Mouse (Mus musculus): ENCODE measurements at regions not wholly inside any gene's neighbourhood (a gene's known extent, or its start where the extent isn't known, plus 50 kb on each side); places are given as distances from the start of the nearest gene placed in this dataset.

- peak; percentile 83 for ATAC-seq (replicated peaks; ENCODE audit: low read depth, poor library complexity, severe bottlenecking)
Measured at GRCm38 (mm10) chr8:127962862-127963261, 395.5 kb upstream of the Nrp1 start.

DNA sequence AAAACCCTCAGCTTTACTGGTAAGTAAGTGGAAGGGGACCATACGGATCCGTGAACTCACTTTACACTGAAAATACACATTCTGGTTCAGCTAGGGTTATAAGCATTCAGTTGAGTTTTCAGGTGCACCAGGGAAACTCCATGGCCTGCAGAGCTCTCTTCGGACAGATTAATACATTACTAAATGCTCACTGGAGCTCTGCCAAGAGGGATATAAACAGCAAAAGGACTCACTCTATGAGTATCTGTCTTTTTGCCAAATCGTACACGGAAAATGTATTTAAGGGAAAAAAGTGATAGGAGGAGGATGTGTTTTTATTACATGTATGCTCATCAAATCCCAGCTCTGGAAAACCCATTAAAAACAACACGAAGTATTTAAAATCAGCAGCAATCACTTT lies 394.8 kb upstream of the Nrp1 start:
- no peak for ATAC-seq (replicated peaks; ENCODE audit: low read depth, poor library complexity, severe bottlenecking)

DNA sequence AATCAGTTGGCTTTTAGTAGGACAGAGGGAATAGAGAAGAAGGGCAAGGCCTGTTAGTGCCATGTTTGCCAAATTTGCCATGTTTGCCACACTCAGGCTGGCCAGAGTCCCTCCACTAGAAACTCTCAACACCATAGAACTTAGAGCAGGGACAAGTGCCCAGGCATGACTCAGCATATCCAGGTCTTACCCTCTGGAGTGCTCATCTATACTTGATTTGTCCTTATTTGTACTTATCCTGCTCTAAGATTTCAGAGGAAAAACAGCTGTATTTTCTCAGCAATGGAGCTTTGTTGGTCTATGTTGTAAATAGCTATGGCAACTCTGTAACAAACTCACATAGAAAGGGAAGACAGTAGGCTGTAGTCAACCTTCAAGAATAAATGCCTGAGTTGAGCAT lies 393.6 kb upstream of the Nrp1 start:
- no peak for ATAC-seq (replicated peaks; ENCODE audit: low read depth, poor library complexity, severe bottlenecking)

GRCm38 (mm10) chr8:127965341-127965740 lies 393.1 kb upstream of the Nrp1 start:
- no peak for ATAC-seq (replicated peaks; ENCODE audit: low read depth, poor library complexity, severe bottlenecking)

DNA sequence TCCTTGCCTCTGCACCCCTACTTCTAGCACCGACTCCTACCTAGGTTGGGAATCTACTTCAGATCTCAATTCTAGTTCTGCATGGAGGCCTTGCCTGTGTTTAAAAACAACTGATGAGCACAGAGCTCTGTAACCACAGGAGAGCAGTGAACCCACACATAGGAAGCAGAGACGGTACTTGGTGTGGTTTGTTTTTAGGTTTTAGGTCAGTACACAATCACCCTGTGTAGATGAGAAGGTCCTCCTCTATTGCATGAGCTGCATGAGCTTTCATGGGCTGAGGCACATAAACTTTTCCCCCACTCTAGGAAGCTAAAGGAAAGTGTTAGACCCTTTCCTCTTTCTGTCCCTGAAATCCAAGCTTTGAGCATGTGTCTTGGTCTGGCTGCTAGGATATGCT lies 390.4 kb upstream of the Nrp1 start:
- no peak for ATAC-seq (replicated peaks; ENCODE audit: low read depth, poor library complexity, severe bottlenecking)

- ATAC-seq (replicated peaks; ENCODE audit: low read depth, poor library complexity, severe bottlenecking), result no peak
Measured at GRCm38 (mm10) chr8:127973194-127973593, 385.2 kb upstream of the Nrp1 start.

DNA sequence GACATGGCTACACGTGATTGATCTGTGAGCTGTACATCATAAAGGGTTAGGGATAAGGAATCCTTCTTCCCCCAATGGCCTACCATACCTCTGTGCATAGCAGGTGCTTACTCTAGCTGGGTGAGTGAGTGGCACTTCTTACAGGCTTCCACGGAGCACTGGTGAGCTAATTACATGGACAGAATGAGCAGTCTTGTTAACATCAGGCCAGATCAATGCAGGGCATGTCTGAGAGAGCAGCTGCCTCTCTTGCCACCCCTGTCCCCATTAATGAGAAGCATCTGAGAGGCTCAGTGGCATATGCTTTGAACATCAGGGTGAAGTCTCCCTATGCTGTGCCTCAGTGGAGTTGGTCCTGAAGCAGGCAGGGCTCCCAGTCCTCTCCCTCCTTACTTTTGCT lies 380.7 kb upstream of the Nrp1 start:
- no peak for ATAC-seq (replicated peaks; ENCODE audit: low read depth, poor library complexity, severe bottlenecking)

GRCm38 (mm10) chr8:127979180-127980030 lies 379.0 kb upstream of the Nrp1 start:
- ATAC-seq (replicated peaks; ENCODE audit: low read depth, poor library complexity, severe bottlenecking), result peak; percentile 79

DNA sequence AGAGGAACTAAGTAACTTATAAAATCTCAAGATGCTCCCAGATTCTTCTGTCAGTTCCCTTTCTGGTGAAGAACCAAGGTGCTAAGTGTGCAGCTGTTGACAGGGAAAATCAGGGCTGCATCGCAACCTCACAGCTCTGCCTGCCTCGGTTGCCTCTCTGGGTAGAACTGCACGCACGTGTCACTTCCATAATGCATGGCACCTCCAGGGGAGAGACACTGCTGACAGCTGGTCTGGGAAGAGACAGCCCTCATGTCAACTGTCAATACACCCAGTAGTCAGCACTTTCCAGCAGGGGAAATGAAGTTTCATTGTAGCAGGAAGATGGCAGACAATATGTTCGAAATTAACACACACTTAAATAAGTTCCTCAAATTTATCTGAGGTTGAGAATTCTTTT lies 376.2 kb upstream of the Nrp1 start:
- peak; percentile 26; the same call in 1 of the 2 replicates for ATAC-seq (replicated peaks; ENCODE audit: low read depth, poor library complexity, severe bottlenecking)

GRCm38 (mm10) chr8:127985616-127986015 lies 372.8 kb upstream of the Nrp1 start:
- no peak for ATAC-seq (replicated peaks; ENCODE audit: low read depth, poor library complexity, severe bottlenecking)

DNA sequence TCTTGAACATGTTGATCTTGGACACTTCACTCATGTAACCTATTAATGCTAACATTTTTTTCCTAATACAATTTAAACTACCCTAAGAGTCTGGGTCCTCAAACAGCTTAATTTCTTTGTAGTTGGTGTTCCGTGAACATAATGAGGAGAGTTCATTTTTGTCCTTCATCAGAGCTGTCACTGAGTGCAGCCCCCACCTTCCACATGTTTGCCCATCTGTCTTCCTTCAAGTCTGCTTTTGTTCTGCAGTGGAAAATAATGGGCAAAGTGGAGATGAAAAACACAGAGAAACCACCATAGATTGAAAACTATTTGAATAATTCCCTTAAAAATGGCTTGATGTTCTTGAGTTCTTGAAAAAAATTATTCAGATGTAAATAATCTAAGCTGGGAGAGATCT lies 369.5 kb upstream of the Nrp1 start:
- ATAC-seq (replicated peaks; ENCODE audit: low read depth, poor library complexity, severe bottlenecking), result no peak

DNA sequence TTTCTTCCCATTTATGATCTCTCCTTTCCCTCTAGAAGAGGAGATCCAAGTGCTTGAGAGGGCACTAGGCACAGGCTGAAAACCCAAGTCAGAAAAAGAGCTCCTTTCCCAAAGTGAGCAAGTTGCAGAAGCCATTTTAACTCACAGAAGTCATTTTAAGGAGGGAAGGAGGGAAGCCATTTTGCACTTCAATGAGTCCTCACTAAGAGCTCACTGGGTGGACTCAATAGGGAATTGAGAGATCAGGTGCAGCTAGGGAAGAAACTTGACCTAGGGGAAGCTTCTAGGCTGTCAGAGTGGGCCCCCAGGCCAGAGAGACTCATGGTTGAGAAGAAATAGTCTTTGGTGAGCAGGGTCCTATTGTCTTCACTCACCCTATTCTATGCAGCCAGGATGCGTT lies 363.5 kb upstream of the Nrp1 start:
- ATAC-seq (replicated peaks; ENCODE audit: low read depth, poor library complexity, severe bottlenecking), result no peak

DNA sequence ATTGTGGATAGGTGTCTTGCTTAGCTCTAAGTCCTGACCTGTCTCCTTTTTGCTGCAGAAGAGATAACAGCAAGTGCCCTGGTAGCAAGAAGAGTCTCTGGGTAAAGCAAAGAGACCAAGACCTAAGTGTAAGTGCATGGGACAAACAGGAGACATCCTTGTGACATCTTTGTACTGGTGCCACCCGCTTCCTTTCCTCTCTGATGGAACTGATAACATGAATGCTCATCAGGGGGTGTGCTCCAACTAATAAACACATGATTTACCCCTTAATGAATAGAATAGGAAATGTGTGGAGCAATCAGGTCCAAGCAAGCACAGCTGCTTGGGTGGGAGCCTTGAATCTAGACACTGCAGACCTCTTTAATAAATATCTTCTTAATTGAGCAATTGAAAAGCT lies 362.9 kb upstream of the Nrp1 start:
- ATAC-seq (replicated peaks; ENCODE audit: low read depth, poor library complexity, severe bottlenecking), result no peak

- ATAC-seq (replicated peaks; ENCODE audit: low read depth, poor library complexity, severe bottlenecking), result no peak
Measured at GRCm38 (mm10) chr8:128002386-128002785, 356.0 kb upstream of the Nrp1 start.

GRCm38 (mm10) chr8:128002806-128003205 lies 355.6 kb upstream of the Nrp1 start:
- ATAC-seq (replicated peaks; ENCODE audit: low read depth, poor library complexity, severe bottlenecking), result no peak

GRCm38 (mm10) chr8:128003385-128003784 lies 355.0 kb upstream of the Nrp1 start:
- ATAC-seq (replicated peaks; ENCODE audit: low read depth, poor library complexity, severe bottlenecking), result no peak

DNA sequence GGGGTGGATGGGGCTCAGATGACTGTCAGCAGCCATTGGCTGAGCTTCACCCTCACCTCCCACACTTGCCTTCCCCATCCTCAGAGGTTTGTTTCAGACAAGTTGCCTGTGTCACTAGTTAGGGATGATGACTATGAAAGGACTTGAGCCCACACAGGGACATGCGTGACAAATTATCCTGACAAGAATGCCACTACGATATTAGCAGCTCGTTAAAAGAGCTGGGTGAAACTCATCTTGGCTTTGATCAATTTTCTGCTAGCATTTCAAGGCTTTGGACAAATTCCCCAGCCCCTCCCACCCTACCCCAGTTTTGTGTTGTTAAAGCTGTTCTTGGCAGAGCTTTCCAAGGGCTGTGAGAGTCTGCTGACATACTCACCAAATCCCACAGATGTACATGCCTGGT lies 354.5 kb upstream of the Nrp1 start:
- ATAC-seq (replicated peaks; ENCODE audit: low read depth, poor library complexity, severe bottlenecking), result no peak

- ATAC-seq (replicated peaks; ENCODE audit: low read depth, poor library complexity, severe bottlenecking), result no peak
Measured at GRCm38 (mm10) chr8:128009393-128010010, 348.9 kb upstream of the Nrp1 start.

GRCm38 (mm10) chr8:128017171-128017570 lies 341.2 kb upstream of the Nrp1 start:
- no peak for ATAC-seq (replicated peaks; ENCODE audit: low read depth, poor library complexity, severe bottlenecking)

- ATAC-seq (replicated peaks; ENCODE audit: low read depth, poor library complexity, severe bottlenecking), result no peak
Measured at GRCm38 (mm10) chr8:128023661-128024060, 334.7 kb upstream of the Nrp1 start.

- ATAC-seq (replicated peaks; ENCODE audit: low read depth, poor library complexity, severe bottlenecking), result no peak
Measured at GRCm38 (mm10) chr8:128024774-128025222, 333.6 kb upstream of the Nrp1 start.
